Comparison of ENCODE assay signal across 27 mouse cellular contexts in the genomic region with DNA sequence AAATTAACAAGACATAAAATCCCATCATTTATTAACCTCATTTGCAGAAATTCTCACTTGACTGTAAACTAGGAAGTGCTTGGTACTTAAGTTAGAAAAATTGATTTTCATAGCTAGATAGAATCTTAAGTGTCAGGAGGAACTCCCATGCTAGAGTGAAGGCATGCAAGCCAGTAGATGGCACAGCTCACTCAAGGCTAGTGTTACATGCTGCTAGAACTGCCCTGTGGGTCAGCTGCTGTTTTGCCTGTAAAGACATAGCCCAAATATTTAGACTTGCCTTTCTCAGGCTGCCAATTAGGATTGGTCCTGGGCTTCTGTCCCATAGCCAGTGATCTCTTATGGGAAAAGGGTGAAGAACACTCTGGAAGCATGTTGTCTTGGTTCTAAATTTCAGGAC. TPM values are rescaled to one million over a fixed set of nuclear protein-coding genes. Genes with fewer than 3 reads are reported as not detected.
DNase-seq lines count a peak whose midpoint lies in the region; ATAC-seq and TF ChIP-seq lines count a peak whose summit lies in the region.
"Had no signal": no experiment of that assay in that cellular context is flagged by ENCODE, and none has a peak within 500 bp of the region (broad histone marks: within the 10 kb centered on the region; RNA-seq: fewer than 3 reads in every experiment).

No protein-coding gene starts in this region.

- H3K36me3 ChIP-seq in liver, adult 2 months (ENCODE audit: control insufficient read depth, insufficient read depth, low read length), result peaks cover 21% of the 10 kb centered on the region
- peaks cover 68% of the 10 kb centered on the region for H3K36me3 ChIP-seq in liver, embryonic 12.5 days

- TF ChIP-seq CTCF in gastrocnemius, adult 2 months (IDR thresholded peaks at IDR 0.05), result peak; percentile 49
- TF ChIP-seq CTCF in liver, adult 2 months (IDR thresholded peaks at IDR 0.05; ENCODE audit: low read depth, low read length), result peak; percentile 51; the same call in 1 of the 2 replicates

- H3K27me3 ChIP-seq in liver, adult 2 months (ENCODE audit: control insufficient read depth, insufficient read depth, low read length), result no peaks in the 10 kb centered on the region
- H3K27me3 ChIP-seq in liver, embryonic 12.5 days (replicated peaks), result no peaks in the 10 kb centered on the region
- H3K27me3 ChIP-seq: liver, embryonic 15.5 days; megakaryocyte, embryonic 14.5 days; midbrain, embryonic 15.5 days; neural tube, embryonic 15.5 days had no signal

- H3K27ac ChIP-seq in gastrocnemius, adult 2 months, result no peak overlapping the region
- peak overlapping the region; percentile 65 for H3K27ac ChIP-seq in liver, adult 2 months (replicated peaks; ENCODE audit: insufficient read depth, low read depth, low read length)
- H3K27ac ChIP-seq in liver, embryonic 12.5 days, result no peak overlapping the region
- H3K27ac ChIP-seq: forebrain, embryonic 10.5 days; left cerebral cortex, adult 2 months; limb, embryonic 10.5 days; liver, embryonic 15.5 days; midbrain, embryonic 15.5 days; neural tube, embryonic 15.5 days had no signal

- no peak for ATAC-seq in liver, embryonic 12.5 days
- ATAC-seq: forebrain, postnatal 0 days; hindbrain, embryonic 16.5 days; midbrain, embryonic 15.5 days had no signal

- H3K79me2 ChIP-seq in liver, adult 2 months (ENCODE audit: control insufficient read depth, insufficient read depth, low read length), result no peaks in the 10 kb centered on the region; the same call in 1 of the 2 replicates

- intact Hi-C loops in gastrocnemius, adult 2 months (cut with DNase I), result loop anchor here (5.0 kb wide), 1 partner anchor 65 kb away; no protein-coding TSS in a partner anchor
- intact Hi-C loops in gastrocnemius, postnatal 14 days (cut with DNase I; ENCODE audit: low total_unique reads), result no loop called here

- peaks cover 12% of the 10 kb centered on the region for H3K4me1 ChIP-seq in liver, adult 2 months (ENCODE audit: control insufficient read depth, insufficient read depth, low read length)
- no peaks in the 10 kb centered on the region for H3K4me1 ChIP-seq in liver, embryonic 12.5 days
- H3K4me1 ChIP-seq: forebrain, embryonic 10.5 days; limb, embryonic 10.5 days; liver, embryonic 15.5 days; midbrain, embryonic 15.5 days; neural tube, embryonic 15.5 days had no signal

- H3K9ac ChIP-seq in liver, adult 2 months (ENCODE audit: low read depth, low read length), result peak overlapping the region; percentile 34
- H3K9ac ChIP-seq in liver, embryonic 12.5 days, result no peak overlapping the region
- H3K9ac ChIP-seq: forebrain, postnatal 0 days; liver, embryonic 15.5 days; midbrain, embryonic 15.5 days; neural tube, embryonic 15.5 days had no signal

- DNase-seq in gastrocnemius, adult 2 months, result peak; percentile 26
- DNase-seq in gastrocnemius, postnatal 14 days, result no peak
- peak; percentile 77 for DNase-seq in liver, adult 2 months (ENCODE audit: extremely low read depth, low read depth, low spot score)
- peak; percentile 36 for DNase-seq in lung, postnatal 10 days
- no peak for DNase-seq in lung, postnatal 36 days
- no peak for DNase-seq in retina, postnatal 1 day
- no peak for DNase-seq in ovary, postnatal 10 days (ENCODE audit: low spot score)
- DNase-seq: adrenal gland, postnatal 25 days; cerebellum, adult 11 months; cerebellum, postnatal 14 days; embryo, embryonic 11 days; forebrain, postnatal 0 days; heart, postnatal 4 days; kidney, adult 2 months; kidney, postnatal 14 days; layer of hippocampus, adult 9-11 months; thymus, postnatal 14 days had no signal

- H3K4me2 ChIP-seq in liver, embryonic 12.5 days, result no peak overlapping the region
- H3K4me2 ChIP-seq: liver, embryonic 15.5 days; midbrain, embryonic 15.5 days; neural tube, embryonic 15.5 days had no signal

- no peaks in the 10 kb centered on the region for H3K9me3 ChIP-seq in liver, embryonic 12.5 days (replicated peaks)
- H3K9me3 ChIP-seq: forebrain, embryonic 10.5 days; G1E; limb, embryonic 10.5 days; liver, embryonic 15.5 days; megakaryocyte, embryonic 14.5 days; midbrain, embryonic 15.5 days; neural tube, embryonic 15.5 days had no signal

- no peak overlapping the region for H3K4me3 ChIP-seq in gastrocnemius, adult 2 months
- no peak overlapping the region for H3K4me3 ChIP-seq in liver, adult 2 months (ENCODE audit: insufficient read depth, low read depth, low read length)
- no peak overlapping the region for H3K4me3 ChIP-seq in liver, embryonic 12.5 days
- H3K4me3 ChIP-seq: forebrain, embryonic 10.5 days; left cerebral cortex, adult 2 months; limb, embryonic 10.5 days; liver, embryonic 15.5 days; megakaryocyte, embryonic 14.5 days; midbrain, embryonic 15.5 days; neural tube, embryonic 15.5 days had no signal

- TF ChIP-seq POLR2A in liver, adult 2 months (IDR thresholded peaks at IDR 0.05; ENCODE audit: extremely low read depth, insufficient read depth, low read length), result no peak

RNA-seq across cellular contexts. Expression of a gene that starts 23.6 kb away (rescaled TPM):
- total RNA-seq in gastrocnemius, adult 2 months (2021), result 1 to 10 TPM; 3.6 to 4.0 TPM
- 1 to 10 TPM; 4.4 to 4.7 TPM for total RNA-seq in gastrocnemius, postnatal 14 days (2021)
- total RNA-seq in liver, adult 2 months (2014; rRNA removed), result 6.2 and 7.7 TPM in 2 replicates
- 2.7 and 3.0 TPM in 2 replicates for polyA plus RNA-seq in liver, adult 2 months (2012; rRNA removed)
- 20.2 and 22.5 TPM in 2 replicates for polyA plus RNA-seq in liver, embryonic 12.5 days (2016; fragmentation: Nextera tagmentation; extraction: Ambion mirVana)

RNA-seq across cellular contexts. Expression of a gene that starts 35.5 kb away (rescaled TPM):
- 100 to 1,000 TPM in 1 of 2 experiments, 10 to 100 TPM in 1; 77.1 to 238 TPM for total RNA-seq in gastrocnemius, adult 2 months (2021)
- 100 to 1,000 TPM in 1 of 2 experiments, 10 to 100 TPM in 1; 68.0 to 312 TPM for total RNA-seq in gastrocnemius, postnatal 14 days (2021)
- total RNA-seq in liver, adult 2 months (2014; rRNA removed), result 16.8 and 44.6 TPM in 2 replicates
- 10.9 and 11.4 TPM in 2 replicates for polyA plus RNA-seq in liver, adult 2 months (2012; rRNA removed)
- 0.27 and 0.86 TPM in 2 replicates for polyA plus RNA-seq in liver, embryonic 12.5 days (2016; fragmentation: Nextera tagmentation; extraction: Ambion mirVana)
- total RNA-seq: adrenal gland, postnatal 25 days; forebrain, postnatal 0 days; G1E; left cerebral cortex, adult 2 months had no signal
- polyA plus RNA-seq: forebrain, embryonic 10.5 days; forebrain, postnatal 0 days; G1E had no signal

Comparison
In these comparisons a context has a peak if more than half of its experiments do, and no peak if none do; other contexts are left out.
1. DNase-seq: peak in gastrocnemius, adult 2 months (single experiment), liver, adult 2 months (single experiment) and lung, postnatal 10 days (single experiment); none in gastrocnemius, postnatal 14 days (single experiment), lung, postnatal 36 days (single experiment), retina, postnatal 1 day (single experiment) and ovary, postnatal 10 days (single experiment).